Mouse (Mus musculus) frontal cortex, adult 2 months (tissue): ENCODE measurements at regions not wholly inside any gene's neighbourhood (a gene's known extent, or its start where the extent isn't known, plus 50 kb on each side); places are given as distances from the start of the nearest gene placed in this dataset.
A peak's percentile ranks its signal among the peaks of the same experiment; 100 is the strongest.

ENCODE experiments used
- DNase-seq, 2 experiments: peaks; one replicate each; pipeline ENCODE4 v3.0.0; 2022; ENCODE audit warnings: low spot score in 1 of 2; ENCODE audit errors: extremely low spot score in 1 of 2

DNA sequence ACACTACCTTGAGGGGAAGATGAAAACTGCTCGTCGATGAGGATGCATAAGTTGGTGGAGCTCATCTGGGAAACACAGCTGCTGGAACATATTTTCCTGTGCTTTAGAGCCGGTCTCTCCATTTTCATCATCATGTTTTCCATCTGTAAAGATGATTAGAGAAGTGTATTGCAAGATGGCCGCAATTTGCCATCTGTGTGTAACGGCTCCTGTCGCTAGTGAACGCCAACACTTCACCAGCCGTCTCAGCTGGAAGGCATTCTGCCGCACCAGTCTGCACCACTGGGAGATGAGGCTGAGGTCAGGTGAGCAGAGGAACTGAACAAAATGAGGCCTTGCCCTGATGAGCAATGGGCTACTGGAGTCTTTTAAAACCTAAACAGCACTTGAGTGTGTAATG is 57.4 kb downstream of the Gm21962 start:
- no peak for DNase-seq

DNA sequence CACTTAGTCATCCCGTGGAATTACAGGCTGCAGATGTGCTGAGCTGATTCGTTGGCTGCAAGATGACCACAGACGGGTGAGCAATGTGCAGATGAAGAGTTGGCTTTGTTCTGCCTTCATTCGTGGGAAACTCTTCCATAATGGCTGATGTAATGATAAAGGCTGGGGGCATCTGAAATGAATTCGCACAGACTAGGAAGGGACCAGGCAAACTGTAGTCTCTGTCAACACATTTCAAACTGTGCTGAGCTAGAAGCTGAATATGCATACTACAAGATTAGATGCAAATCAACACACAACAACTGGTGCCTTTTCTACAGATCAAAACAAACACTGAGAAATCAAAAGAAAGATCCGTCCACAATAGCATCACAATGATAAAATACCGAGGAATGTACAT is 58.1 kb downstream of the Gm21962 start:
- no peak for DNase-seq

DNA sequence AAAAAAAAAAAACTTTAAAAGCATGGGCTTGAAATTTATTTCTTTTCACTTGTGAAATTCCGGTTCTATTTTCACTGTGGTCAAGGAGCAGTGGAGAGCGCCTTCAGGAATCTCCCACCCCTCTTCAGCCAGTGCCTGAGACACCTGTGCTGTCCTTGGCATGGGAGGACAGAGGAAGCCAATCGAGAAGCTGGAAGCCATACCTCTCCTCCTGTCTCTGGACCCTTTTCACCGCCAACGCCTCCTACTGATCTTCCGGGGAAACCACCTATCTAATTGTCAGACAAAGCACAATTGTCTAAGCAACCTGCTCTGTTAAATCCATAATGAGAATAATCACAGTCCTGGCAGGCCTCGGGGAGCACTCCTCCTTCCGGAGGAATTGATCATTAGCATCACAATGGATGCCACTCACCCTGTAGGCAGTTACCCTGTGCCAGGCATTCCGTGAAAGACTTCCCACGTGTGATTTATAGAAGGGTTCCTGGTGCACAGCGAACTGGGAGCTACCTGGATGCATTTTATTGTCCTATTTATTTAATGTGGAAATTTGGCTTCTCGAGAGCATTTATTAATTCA is 66.0 kb downstream of the Gm21962 start:
- DNase-seq = peak in 1 of 2 experiments; percentile 15

DNA sequence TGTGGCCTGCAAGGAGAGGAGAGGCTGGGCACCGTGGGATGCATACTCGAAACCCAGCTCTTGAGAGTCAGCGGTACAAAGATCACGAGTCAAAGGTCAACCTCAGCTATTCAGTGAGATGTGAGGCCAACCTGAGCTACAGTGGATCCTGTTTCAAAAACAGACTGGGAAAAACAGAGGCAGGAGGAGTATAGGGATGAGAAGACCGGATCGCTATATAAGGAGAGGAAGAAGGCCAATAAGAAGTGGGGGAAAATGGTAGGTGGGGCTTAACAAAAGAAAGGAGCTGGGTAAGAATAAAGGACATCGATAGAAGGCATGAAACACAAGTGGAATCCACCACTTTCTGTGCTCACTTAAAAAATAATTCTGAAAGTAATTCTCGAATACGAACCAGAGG is 70.2 kb downstream of the Gm21962 start:
- no peak for DNase-seq

DNA sequence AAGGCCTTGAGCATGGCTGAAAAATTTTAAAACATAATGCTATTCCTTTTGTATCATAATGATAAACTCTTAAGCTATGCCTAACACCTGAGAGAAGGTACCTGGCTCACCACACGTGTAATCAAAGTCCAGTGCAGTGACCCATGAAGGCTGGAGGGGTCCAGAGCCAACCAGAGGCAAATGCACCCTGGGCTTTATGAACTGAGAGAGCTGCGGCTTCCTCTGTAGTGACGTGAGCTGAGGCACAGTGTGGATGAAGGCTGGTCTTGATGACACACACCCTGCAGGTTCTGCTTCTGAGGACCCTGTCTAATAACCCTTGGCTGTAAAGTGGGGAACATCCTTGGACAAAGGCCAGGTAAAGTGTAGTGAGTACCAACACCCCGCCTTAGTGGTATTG is 70.8 kb downstream of the Gm21962 start:
- DNase-seq = no peak

DNA sequence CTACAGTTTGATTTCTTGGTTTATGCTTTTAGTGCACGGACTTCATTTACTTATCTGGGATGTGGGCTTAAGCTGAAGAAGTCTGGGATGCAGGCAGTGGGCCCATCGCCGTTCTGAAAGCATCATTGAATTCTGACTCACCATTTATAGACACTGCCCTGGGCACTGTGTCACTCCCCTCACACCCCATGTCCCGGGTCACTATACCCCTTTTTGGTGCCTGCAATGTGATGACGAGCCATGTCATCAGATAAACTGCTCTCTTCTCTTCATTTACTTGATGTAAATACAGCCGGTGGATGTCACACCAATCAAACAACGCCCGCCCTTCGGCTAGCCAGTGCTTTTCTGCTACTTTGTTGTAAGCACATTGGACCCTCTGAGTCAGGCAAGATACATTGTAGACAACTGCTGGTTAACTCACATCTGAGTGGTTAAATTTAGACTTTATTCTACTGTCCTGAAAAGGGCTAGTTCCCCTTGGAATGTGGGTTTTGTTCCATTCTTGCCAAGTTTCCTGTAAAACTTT is 80.5 kb downstream of the Gm21962 start:
- no peak for DNase-seq

DNA sequence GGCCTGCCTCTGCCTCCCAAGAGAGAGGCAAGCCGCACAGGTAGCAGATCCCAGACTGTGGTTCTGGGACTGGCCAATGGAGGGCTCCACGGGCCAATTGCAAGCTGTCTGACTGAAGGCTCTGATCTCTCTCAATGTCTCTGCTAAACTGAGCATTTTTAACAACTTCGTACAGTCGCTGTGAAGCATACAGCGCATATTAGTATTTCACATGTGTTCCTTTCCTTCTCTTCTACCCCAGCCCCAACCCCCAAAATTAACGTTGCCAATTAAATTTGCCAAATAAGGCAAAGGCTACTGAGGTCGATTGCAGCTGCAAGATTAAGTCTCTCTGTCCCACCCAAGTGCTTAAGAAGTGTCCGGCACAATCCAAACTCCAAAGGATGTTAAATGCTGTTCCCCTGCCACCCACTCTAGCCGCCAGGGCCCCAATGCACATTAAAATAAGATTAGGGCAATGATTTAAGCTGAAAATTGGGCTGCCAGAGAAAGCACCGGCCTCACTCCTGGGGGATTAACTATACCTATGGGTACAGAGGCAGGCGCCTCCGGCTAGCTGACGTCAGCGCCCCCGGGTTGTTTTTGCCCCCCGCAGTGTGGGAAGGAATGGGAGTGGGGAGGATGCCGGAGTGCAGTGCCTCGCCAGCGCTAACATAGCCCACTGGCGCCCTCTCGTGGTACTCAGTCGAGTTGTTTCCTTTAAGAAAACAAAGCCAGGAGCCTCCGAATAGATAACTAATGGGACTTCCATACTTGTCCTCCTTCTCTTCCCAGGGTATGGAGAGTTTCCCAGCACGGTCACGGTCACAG is 81.3 kb downstream of the Gm21962 start:
- DNase-seq = peak; percentile 65 to 93

DNA sequence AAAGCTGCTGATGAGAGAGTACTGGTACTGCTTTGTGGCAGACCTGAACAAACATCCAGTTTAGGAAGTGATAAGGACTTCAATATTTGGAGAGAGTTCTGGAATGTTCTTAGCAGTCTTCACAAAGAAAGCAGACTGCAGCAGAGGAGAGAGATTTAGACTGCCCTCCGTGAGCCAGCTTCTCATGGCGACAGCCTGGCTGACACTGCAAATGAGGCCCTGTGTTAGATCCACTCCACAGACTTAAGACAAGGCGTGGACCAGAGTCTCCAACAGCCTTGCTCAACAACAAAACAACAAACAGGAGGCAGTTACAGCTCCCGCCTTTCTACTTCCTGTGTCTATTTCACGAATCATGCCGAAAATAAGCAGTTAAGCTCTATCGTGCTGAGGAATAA is 81.9 kb downstream of the Gm21962 start:
- DNase-seq = no peak

DNA sequence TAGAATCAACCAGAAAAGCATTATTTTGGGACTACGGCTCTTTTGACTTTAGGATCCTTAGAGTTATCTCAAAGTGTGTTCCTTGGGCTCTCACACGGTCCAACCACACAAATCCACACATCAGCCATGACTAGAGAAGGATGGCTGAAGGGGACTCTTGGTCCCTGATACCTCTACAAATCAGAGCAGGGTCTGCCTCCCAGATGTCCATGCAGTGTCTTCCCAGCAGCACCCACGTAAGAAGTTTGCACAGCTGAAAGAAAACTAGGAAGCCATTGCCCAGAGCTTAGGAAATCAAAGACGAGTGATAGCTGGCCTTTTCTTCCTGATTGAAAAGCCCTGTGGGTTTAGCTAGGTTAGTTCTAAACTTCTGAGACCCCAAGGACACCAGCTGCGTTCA is 84.1 kb downstream of the Gm21962 start:
- DNase-seq = no peak

DNA sequence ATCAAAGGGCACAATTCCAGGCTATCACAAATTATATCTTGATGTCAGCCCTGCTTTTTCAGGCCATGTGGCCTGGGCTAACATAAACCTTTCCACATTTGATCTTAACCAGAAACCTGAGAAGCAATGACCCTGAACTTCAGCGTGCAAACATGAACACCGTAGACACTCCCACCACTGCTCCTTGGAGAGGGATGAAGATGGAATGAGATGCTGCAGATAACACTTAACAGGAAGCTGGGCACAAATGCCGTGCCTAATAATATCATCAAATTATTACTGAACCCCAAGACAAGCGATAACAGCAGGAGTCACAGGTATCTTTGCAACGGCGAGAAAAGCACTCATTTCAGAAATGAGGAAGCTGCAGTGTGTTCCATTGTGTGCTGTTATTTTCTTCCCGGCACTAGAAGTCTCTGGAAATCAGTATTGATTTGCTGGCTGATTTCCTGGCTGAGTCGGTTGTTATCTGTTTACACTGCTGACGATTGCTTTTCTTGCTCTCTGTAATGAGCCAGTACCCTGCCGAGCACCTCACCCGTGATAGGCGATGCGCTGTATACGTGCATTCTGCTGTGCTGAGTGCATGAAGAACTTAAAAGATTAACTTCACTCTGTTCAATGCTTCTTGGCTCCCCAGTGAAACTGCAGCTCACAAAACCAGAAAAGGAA is 91.0 kb downstream of the Gm21962 start:
- DNase-seq = no peak

DNA sequence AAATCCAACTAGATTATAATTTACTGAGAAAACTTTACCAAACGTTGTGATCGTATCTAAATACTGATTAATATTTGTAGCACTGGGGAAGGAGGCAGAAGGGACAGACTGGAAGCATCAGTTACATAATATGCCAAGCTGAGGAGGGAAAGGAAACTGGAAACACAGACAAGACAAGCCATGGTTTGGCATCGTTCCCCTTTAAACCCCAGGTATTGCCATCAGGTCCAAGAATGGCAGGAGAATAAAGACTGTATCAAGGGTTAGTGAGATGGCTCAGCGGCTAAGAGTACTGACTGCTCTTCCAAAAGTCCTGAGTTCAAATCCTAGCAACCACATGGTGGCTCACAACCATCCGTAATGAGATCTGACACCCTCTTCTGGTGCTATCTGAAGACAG is 92.1 kb downstream of the Gm21962 start:
- DNase-seq = no peak

DNA sequence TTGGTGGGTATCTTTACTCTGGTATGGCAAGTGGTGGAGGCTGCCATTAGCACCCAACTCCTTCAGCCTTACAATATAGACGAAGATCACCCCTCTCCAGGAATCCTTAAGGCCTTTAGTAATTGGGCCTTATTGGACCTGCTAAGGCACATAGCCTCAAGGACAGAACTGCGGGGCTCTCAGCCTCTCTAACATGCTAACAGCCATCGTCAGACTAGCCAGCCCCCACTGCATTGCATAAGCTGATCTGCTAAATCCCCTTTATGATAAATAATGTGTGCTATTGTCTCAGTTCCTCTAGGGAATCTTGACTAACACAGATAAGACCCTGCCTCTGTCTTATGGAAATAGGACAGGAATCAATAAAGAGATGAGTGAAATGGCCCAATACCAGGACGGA is 95.7 kb upstream of the H2afz start:
- no peak for DNase-seq

DNA sequence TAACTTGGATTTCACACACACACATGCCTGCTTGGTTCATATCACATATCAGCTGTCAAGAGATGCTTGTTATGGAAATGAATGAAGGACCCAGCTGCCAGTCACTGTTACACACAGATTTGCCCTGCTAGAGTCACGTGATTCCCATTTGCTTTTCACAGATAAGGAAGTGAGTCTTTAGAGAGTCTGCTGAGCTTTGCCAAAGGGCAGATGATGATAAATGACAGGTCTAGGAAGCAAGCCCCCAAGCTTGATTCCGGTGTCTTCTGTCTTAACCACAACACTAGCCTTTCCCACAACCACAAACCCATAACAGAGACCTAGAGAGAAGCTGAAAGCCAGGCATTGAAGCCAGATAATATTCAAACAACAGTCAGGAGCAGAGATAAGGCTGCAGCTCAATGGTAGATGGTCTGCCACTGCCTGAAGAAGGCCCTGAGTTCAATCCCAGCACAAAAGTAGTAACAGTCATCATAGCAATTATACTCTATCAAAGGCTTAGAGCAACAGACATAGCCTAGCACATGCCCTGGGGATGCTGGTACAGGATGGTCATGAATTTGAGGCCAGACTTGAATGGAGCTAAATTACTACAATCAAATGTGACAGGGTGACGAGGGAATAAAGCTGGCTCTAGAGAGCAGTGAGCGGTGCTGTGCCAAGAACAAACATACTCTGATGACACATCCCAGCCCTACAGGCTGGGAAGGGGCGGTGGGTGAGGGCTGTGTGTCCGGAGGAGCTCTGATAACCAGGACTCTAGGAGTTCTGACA is 89.0 kb upstream of the H2afz start:
- no peak for DNase-seq

DNA sequence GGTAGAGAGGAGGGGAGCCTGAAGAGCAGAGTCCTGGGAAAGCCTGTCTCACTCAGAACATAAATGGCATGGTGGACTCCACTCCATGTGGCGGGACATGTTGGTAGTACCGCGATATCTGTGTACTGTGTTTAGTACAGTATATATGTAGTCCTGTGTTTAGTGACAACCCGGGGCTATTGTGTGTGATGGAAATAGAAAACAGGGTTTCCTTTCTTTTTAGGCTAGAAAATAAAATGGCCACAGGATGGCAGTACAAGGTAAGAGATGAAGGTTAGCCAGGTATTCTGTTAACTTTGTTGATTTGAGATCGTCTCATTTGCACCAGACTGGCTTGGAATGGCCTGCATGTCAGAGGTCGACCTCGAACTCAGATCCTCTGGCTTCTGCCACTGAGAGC is 86.2 kb upstream of the H2afz start:
- peak in 1 of 2 experiments; percentile 75 for DNase-seq

DNA sequence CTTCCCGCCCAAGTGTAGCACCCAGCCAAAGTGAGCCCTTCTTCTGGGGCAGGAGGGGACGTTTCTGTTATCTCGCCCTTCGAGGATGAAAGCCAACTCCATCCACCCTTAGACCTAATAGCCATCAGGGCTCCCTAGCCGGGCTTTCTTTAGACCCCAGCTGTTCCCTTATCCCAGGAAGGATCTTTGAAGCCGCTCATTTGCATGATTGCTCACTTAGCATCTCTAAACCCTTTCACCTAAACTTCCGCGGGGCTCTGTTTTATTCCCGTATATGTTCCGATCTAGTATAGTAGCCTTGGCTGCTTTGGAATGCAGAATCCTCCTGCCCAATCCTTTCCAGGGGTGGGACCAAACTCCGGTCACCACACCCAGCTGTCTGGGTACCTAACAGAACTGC is 84.3 kb upstream of the H2afz start:
- DNase-seq = no peak

DNA sequence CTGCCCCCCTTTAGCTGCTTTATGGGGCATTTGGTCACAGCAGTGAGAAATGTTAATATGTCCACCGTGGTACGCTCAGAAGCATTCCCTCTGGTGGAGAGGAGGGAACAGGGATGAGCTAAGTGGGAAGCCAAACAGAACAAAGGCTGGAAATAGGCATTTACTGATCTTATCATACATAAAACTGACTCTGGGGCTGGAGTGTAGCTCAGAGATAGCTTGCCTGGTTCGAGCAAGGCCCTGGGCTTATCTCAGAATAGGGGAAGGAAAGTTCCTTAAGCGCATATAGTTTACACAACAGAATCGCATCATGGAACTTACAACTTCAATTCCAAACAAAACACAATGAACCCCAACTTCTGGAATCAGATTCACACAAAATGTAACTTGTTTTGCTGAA is 81.5 kb upstream of the H2afz start:
- DNase-seq = no peak

DNA sequence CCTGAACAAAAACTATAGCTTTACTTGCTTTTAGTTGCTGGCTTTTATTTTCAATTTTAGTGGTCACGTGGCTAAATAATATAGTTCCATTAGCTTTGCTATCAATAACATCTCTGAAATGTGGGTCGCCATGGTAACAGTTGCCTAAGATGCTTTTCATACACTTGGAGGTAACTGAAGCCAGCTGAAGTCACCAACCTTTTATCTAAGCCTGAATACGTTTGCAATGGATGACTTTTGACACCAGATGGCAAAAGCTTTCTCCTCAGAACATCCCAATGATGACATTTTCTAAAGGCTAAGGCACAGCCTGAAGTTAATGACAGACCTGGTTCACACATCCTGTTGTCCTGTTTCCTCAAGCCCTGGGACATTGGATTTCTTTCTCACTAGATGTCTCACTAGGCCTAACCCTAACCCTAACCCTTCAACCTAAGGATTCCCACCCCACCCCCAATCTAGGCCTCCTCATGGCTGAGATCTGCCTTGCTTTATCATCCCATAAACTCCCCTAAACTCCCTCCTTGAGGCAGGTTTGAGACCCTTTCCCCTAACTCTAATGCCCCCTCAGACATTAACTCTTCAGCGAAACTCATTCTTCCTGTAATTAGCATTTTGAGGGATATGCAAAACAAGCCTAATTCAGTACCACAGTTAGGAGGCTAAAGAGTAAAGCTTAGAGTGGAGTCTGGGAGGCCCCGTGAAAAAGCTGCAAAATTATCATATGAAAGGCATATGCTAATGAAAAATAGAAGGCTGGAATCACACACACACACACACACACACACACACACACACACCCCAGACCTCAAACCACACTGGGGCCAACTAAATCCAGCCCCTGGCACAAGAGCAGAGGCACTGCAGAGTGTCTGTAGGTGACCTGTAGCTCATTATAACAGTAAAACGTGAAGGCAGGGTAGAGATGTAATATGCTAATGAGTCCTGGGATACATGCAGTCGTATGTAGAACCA is 80.1 kb upstream of the H2afz start:
- no peak for DNase-seq

DNA sequence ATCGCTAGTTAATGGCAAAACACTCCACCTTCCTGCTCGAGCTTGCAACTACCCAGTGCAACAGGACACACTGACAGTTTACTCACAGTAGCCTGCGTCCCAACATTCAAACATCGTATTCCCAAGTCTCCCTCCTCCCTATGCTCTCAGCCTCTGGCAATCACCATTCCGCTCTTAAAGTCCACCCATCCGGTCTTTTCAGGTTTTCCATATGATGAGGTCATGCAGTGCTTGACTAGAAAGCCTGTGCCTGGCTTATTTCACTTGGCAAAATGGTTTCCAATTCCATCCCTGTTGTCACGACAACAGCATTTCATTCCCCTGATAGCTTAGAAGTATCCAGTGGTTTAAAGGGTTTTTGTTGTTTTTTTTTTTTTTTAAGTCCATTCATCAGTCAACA is 79.1 kb upstream of the H2afz start:
- no peak for DNase-seq

DNA sequence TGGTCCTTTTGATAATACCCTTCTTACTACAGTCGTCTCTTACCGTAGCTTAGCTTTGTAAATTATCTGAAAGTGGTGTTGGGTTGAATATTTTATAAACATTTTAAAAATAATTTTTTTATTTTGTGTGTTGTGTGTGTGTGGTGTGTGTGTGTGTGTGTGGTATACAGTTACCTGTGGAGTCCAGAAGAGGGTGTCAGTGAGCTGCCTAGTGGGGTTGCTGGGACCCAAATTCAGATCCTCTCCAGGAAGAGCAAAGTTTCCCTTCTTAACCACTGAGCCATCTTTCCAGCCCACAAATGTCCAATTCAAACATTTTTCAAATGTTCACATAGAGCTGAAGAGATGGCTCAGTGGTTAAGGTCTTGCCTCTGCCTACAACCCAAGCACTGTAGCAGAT is 78.4 kb upstream of the H2afz start:
- no peak for DNase-seq

DNA sequence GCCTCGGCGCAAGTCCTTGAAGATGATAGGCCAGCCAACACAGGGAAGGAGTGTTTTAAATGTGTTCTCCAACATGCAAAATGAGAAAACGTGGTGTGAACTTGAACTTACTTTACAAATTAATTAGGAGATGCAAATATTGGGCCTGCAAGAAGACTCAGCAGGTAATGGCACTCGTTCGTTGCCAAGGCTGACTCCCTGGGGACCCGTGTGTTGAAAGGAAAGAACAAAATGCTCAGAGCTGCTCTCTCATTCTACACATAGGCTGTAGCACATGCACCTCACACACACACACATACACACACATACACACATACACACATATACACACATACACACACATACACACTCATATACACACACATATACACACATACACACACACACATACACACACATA is 74.6 kb upstream of the H2afz start:
- DNase-seq = no peak
